Mouse (Mus musculus) ES-CJ7 (cell line): Measurements from ENCODE around the gene Pitpnm3.

Experiments used
- DNase-seq: peaks from one replicate; pipeline ENCODE4 v3.0.0; 2011; ENCODE audit warnings: low read depth, low spot score

The Pitpnm3 gene

GRCm38 (mm10) chr11:72136231-72136982 is 829 bp upstream of the Pitpnm3 start:
- peak; percentile 49 for DNase-seq

- DNase-seq, result no peak
Observed at GRCm38 (mm10) chr11:72134536-72135382, 819 bp downstream of the Pitpnm3 start.

GRCm38 (mm10) chr11:72133075-72133474 is 2.5 kb downstream of the Pitpnm3 start:
- no peak for DNase-seq

GRCm38 (mm10) chr11:72132266-72132665 is 3.3 kb downstream of the Pitpnm3 start:
- no peak for DNase-seq

- DNase-seq, result peak; percentile 45
Observed at GRCm38 (mm10) chr11:72131697-72132096, 3.9 kb downstream of the Pitpnm3 start.

GRCm38 (mm10) chr11:72130905-72131304 is 4.7 kb downstream of the Pitpnm3 start:
- DNase-seq, result no peak

- no peak for DNase-seq
Observed at GRCm38 (mm10) chr11:72130472-72130871, 5.1 kb downstream of the Pitpnm3 start.

GRCm38 (mm10) chr11:72130021-72130420 is 5.6 kb downstream of the Pitpnm3 start:
- DNase-seq, result no peak

GRCm38 (mm10) chr11:72129032-72129894 is 6.3 kb downstream of the Pitpnm3 start:
- no peak for DNase-seq

- DNase-seq, result no peak
Observed at GRCm38 (mm10) chr11:72127450-72128189, 8.0 kb downstream of the Pitpnm3 start.

- no peak for DNase-seq
Observed at GRCm38 (mm10) chr11:72125781-72126180, 9.8 kb downstream of the Pitpnm3 start.

GRCm38 (mm10) chr11:72123531-72123930 is 12.0 kb downstream of the Pitpnm3 start:
- DNase-seq, result no peak

- DNase-seq, result no peak
Observed at GRCm38 (mm10) chr11:72120354-72120753, 15.2 kb downstream of the Pitpnm3 start.

- DNase-seq, result no peak
Observed at GRCm38 (mm10) chr11:72118630-72119029, 16.9 kb downstream of the Pitpnm3 start.

GRCm38 (mm10) chr11:72113296-72113695 is 22.3 kb downstream of the Pitpnm3 start:
- DNase-seq, result peak; percentile 24

GRCm38 (mm10) chr11:72110726-72111125 is 24.9 kb downstream of the Pitpnm3 start:
- DNase-seq, result no peak

GRCm38 (mm10) chr11:72104223-72104622 is 31.4 kb downstream of the Pitpnm3 start:
- DNase-seq, result no peak

- DNase-seq, result no peak
Observed at GRCm38 (mm10) chr11:72103530-72103929, 32.0 kb downstream of the Pitpnm3 start.

GRCm38 (mm10) chr11:72100996-72101395 is 34.6 kb downstream of the Pitpnm3 start:
- no peak for DNase-seq

- DNase-seq, result no peak
Observed at GRCm38 (mm10) chr11:72099181-72099580, 36.4 kb downstream of the Pitpnm3 start.

GRCm38 (mm10) chr11:72098027-72098426 is 37.6 kb downstream of the Pitpnm3 start:
- no peak for DNase-seq
